19 mouse cellular contexts compared by ENCODE assay signal in genomic region chr4:135967086-135967760, GRCm38 (mm10).
"Had no signal": no experiment of that assay in that cellular context is flagged by ENCODE, and none has a peak within 500 bp of the region (broad histone marks: within the 10 kb centered on the region; RNA-seq: fewer than 3 reads in every experiment).

No protein-coding gene starts in this region.

- H3K4me2 ChIP-seq: liver, embryonic 12.5 days; lung, embryonic 14.5 days; midbrain, embryonic 12.5 days; midbrain, embryonic 15.5 days; neural tube, embryonic 12.5 days; neural tube, embryonic 15.5 days had no signal

- H3K9me3 ChIP-seq: liver, embryonic 12.5 days; midbrain, embryonic 12.5 days; midbrain, embryonic 15.5 days; neural tube, embryonic 12.5 days; neural tube, embryonic 15.5 days had no signal

- H3K27ac ChIP-seq: kidney, postnatal 0 days; left cerebral cortex, adult 2 months; liver, embryonic 12.5 days; macrophage; midbrain, embryonic 12.5 days; midbrain, embryonic 15.5 days; neural tube, embryonic 12.5 days; neural tube, embryonic 15.5 days; stomach, postnatal 0 days had no signal

- H3K9ac ChIP-seq: liver, embryonic 12.5 days; lung, embryonic 14.5 days; midbrain, embryonic 12.5 days; midbrain, embryonic 15.5 days; neural tube, embryonic 12.5 days; neural tube, embryonic 15.5 days had no signal

- ATAC-seq: liver, embryonic 12.5 days; lung, postnatal 0 days; midbrain, embryonic 15.5 days had no signal

- H3K4me3 ChIP-seq: layer of hippocampus, adult 2 months; left cerebral cortex, adult 2 months; liver, embryonic 12.5 days; midbrain, embryonic 12.5 days; midbrain, embryonic 15.5 days; neural tube, embryonic 12.5 days; neural tube, embryonic 15.5 days had no signal

- H3K27me3 ChIP-seq: liver, embryonic 12.5 days; midbrain, embryonic 15.5 days; neural tube, embryonic 12.5 days; neural tube, embryonic 15.5 days had no signal

- DNase-seq: kidney, postnatal 25 days; layer of hippocampus, postnatal 36 days; lung, embryonic 14.5 days; right cerebral cortex, adult 18-20 months; right cerebral cortex, postnatal 14 days; right cerebral cortex, postnatal 4 days; thymus, adult 18-20 months; thymus, postnatal 36 days had no signal
